Mouse (Mus musculus) myocyte (in vitro differentiated cells): Measurements from ENCODE around the gene Polr2b.

Source experiments
- CEBPB ChIP-seq: IDR thresholded peaks from 2 replicates; pipeline ENCODE4 v1.6.1; 2011; ENCODE audit warnings: mild to moderate bottlenecking, moderate library complexity; ENCODE audit not compliant: poor library complexity, insufficient read depth, severe bottlenecking
- MAX ChIP-seq: IDR thresholded peaks from one replicate; pipeline ENCODE4 v1.6.1; 2011; ENCODE audit warnings: low read depth, mild to moderate bottlenecking, control low read depth

GRCm38 (mm10) chr5:77374945-77375344, 65.0 kb downstream of the Polr2b start:
- TF ChIP-seq MAX, result no peak
- no peak for TF ChIP-seq CEBPB
